In the genomic region with DNA sequence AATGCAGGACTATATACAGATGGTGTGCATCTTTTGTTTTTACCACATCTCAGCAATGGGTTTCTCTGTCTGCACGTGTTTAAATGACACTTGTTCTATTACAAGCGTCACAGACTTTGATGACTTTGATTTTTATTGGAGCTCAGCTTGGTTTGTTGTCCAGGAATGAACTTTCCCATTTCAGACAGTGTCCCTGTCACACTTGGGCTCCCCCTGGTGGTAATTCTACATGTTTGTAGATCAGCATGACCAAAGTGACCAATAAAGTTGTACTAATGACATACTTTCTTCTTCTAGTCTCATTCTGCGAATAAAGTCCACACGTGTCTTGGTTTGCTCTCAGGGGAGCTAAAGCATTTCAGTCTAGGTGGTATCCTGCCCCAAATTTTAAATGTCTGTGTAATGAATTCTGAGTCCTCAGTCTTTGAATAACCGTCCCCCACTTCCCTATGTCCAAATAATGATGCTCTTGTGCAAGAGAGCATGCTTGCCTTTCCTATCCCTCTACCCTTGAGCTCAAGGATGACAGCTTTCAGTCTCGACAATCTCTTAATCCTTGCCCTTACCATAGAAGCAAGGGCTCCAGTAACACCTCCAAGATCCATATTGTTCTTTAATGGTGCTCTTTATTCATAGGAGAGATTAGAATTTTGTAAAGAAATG, we compare ENCODE assay signal across 9 mouse cellular contexts. TPM values are rescaled to one million over a fixed set of nuclear protein-coding genes. Genes with fewer than 3 reads are reported as not detected.
DNase-seq lines count a peak whose midpoint lies in the region; ATAC-seq and TF ChIP-seq lines count a peak whose summit lies in the region.
"Had no signal": no experiment of that assay in that cellular context is flagged by ENCODE, and none has a peak within 500 bp of the region (broad histone marks: within the 10 kb centered on the region; RNA-seq: fewer than 3 reads in every experiment).

No protein-coding gene starts in this region.

- H3K27ac ChIP-seq in embryonic facial prominence, embryonic 11.5 days (replicated peaks; ENCODE audit: low read depth, low read length), result no peak overlapping the region

- DNase-seq in kidney, postnatal 10 days, result peak; percentile 75
- DNase-seq in kidney, adult 18-20 months, result no peak
- peak; percentile 15 for DNase-seq in G1E (ENCODE audit: low spot score)
- DNase-seq in adrenal gland, adult 18-20 months (ENCODE audit: low spot score in 2 of 2), result peak; percentile 25 to 35
- peak; percentile 81 for DNase-seq in embryonic facial prominence, embryonic 11.5 days (ENCODE audit: low spot score)
- DNase-seq in left cerebral cortex, postnatal 14 days (ENCODE audit: low spot score in 2 of 2), result peak; percentile 6 to 31
- peak; percentile 85 for DNase-seq in retina, embryonic 14.5 days (ENCODE audit: low spot score)

- 0 out of 2 replicates have a peak, but pooled peaks cover 3% of the 10 kb centered on the region for H3K27me3 ChIP-seq in G1E (ENCODE audit: insufficient read depth, low read length)
- no peaks in the 10 kb centered on the region for H3K27me3 ChIP-seq in embryonic facial prominence, embryonic 11.5 days (ENCODE audit: control insufficient read depth, insufficient read depth, low read length)
- H3K27me3 ChIP-seq: megakaryocyte, embryonic 14.5 days had no signal

- peak; percentile 34 for TF ChIP-seq CTCF in G1E (IDR thresholded peaks at IDR 0.05; ENCODE audit: low read depth, low read length)

- peak; percentile 45 for ATAC-seq in G1E (ENCODE audit: extremely low read depth, insufficient number of reproducible peaks, low FRiP score, poor library complexity, severe bottlenecking)
- no peak for ATAC-seq in embryonic facial prominence, embryonic 11.5 days (replicated peaks; ENCODE audit: insufficient number of reproducible peaks, low FRiP score, low TSS enrichment, low read depth)

- no peak overlapping the region for H3K4me2 ChIP-seq in embryonic facial prominence, embryonic 11.5 days (ENCODE audit: low read depth, low read length)

- no peak overlapping the region for H3K4me3 ChIP-seq in G1E (ENCODE audit: low read depth, low read length)
- H3K4me3 ChIP-seq in embryonic facial prominence, embryonic 11.5 days (ENCODE audit: low read depth, low read length), result no peak overlapping the region
- H3K4me3 ChIP-seq: megakaryocyte, embryonic 14.5 days had no signal

- H3K9me3 ChIP-seq in G1E (replicated peaks), result no peaks in the 10 kb centered on the region
- no peaks in the 10 kb centered on the region for H3K9me3 ChIP-seq in embryonic facial prominence, embryonic 11.5 days (replicated peaks; ENCODE audit: control insufficient read depth, low read length)

- no peaks in the 10 kb centered on the region for H3K36me3 ChIP-seq in G1E (replicated peaks)
- H3K36me3 ChIP-seq in embryonic facial prominence, embryonic 11.5 days (replicated peaks; ENCODE audit: control insufficient read depth, insufficient read depth, low read depth, low read length), result no peaks in the 10 kb centered on the region

- intact Hi-C loops in left cerebral cortex, postnatal 14 days (cut with DNase I), result no loop called here

- H3K9ac ChIP-seq in embryonic facial prominence, embryonic 11.5 days (replicated peaks; ENCODE audit: low read length), result no peak overlapping the region

- WGBS in embryonic facial prominence, embryonic 11.5 days, result 48% methylated on average over 6 of the region's 6 CpGs

- no peaks in the 10 kb centered on the region for H3K4me1 ChIP-seq in G1E (ENCODE audit: insufficient read depth, low read depth, low read length)
- H3K4me1 ChIP-seq in embryonic facial prominence, embryonic 11.5 days (ENCODE audit: control insufficient read depth, insufficient read depth, low read length), result no peaks in the 10 kb centered on the region

RNA-seq across cellular contexts. Expression of gene Taar9, which starts 1.9 kb away (rescaled TPM):
- not detected in 2 replicates for total RNA-seq in G1E (2014; fragmentation: Nextera tagmentation)
- total RNA-seq in G1E (2017), result 0.11 TPM in 1 of 2 replicates, not detected in the other
- polyA plus RNA-seq in G1E (2012), result not detected in 2 replicates
- total RNA-seq in adrenal gland, adult 18-20 months (2021), result not detected
- polyA plus RNA-seq in embryonic facial prominence, embryonic 11.5 days (2014; fragmentation: Nextera tagmentation; extraction: Ambion mirVana), result not detected in 2 replicates
- total RNA-seq in left cerebral cortex, postnatal 14 days (2021), result not detected
- total RNA-seq: gastrocnemius, postnatal 4 days had no signal

RNA-seq across cellular contexts. Expression of gene Taar8c, which starts 9.5 kb away (rescaled TPM):
- total RNA-seq in G1E (2014; fragmentation: Nextera tagmentation), result not detected in 2 replicates
- total RNA-seq in G1E (2017), result not detected in 2 replicates
- polyA plus RNA-seq in G1E (2012), result not detected in 2 replicates
- not detected for total RNA-seq in adrenal gland, adult 18-20 months (2021)
- polyA plus RNA-seq in embryonic facial prominence, embryonic 11.5 days (2014; fragmentation: Nextera tagmentation; extraction: Ambion mirVana), result not detected in 2 replicates
- not detected for total RNA-seq in left cerebral cortex, postnatal 14 days (2021)
- total RNA-seq: gastrocnemius, postnatal 4 days had no signal

RNA-seq across cellular contexts. Expression of gene Taar8b, which starts 19.2 kb away (rescaled TPM):
- total RNA-seq in G1E (2014; fragmentation: Nextera tagmentation) (not detected in 2 replicates), G1E (2017) (not detected in 2 replicates)
- not detected in 2 replicates for polyA plus RNA-seq in G1E (2012)
- not detected for total RNA-seq in adrenal gland, adult 18-20 months (2021)
- not detected in 2 replicates for polyA plus RNA-seq in embryonic facial prominence, embryonic 11.5 days (2014; fragmentation: Nextera tagmentation; extraction: Ambion mirVana)
- not detected for total RNA-seq in left cerebral cortex, postnatal 14 days (2021)
- total RNA-seq: gastrocnemius, postnatal 4 days had no signal

RNA-seq across cellular contexts. Expression of gene Taar8a, which starts 34.9 kb away (rescaled TPM):
- not detected in 2 replicates for total RNA-seq in G1E (2014; fragmentation: Nextera tagmentation)
- not detected in 2 replicates for total RNA-seq in G1E (2017)
- not detected in 2 replicates for polyA plus RNA-seq in G1E (2012)
- not detected for total RNA-seq in adrenal gland, adult 18-20 months (2021)
- not detected in 2 replicates for polyA plus RNA-seq in embryonic facial prominence, embryonic 11.5 days (2014; fragmentation: Nextera tagmentation; extraction: Ambion mirVana)
- not detected for total RNA-seq in left cerebral cortex, postnatal 14 days (2021)
- total RNA-seq: gastrocnemius, postnatal 4 days had no signal

RNA-seq across cellular contexts. Expression of gene Stx7, which starts 37.9 kb away (rescaled TPM):
- total RNA-seq in G1E (2014; fragmentation: Nextera tagmentation) (33.1 and 61.8 TPM in 2 replicates), G1E (2017) (35.7 and 39.2 TPM in 2 replicates)
- polyA plus RNA-seq in G1E (2012), result 40.7 and 47.8 TPM in 2 replicates
- 100 to 1,000 TPM; 137 to 143 TPM for total RNA-seq in adrenal gland, adult 18-20 months (2021)
- 76.4 and 79.4 TPM in 2 replicates for polyA plus RNA-seq in embryonic facial prominence, embryonic 11.5 days (2014; fragmentation: Nextera tagmentation; extraction: Ambion mirVana)
- total RNA-seq in left cerebral cortex, postnatal 14 days (2021), result 100 to 1,000 TPM; 150 to 156 TPM
